Mouse (Mus musculus) lung, embryonic 16.5 days (tissue): ENCODE measurements around the gene Fos. TPM values are rescaled to one million over a fixed set of nuclear protein-coding genes. Genes with fewer than 3 reads are reported as not detected.
A peak's percentile ranks its signal among the peaks of the same experiment; 100 is the strongest.

ENCODE experiments used
- ATAC-seq: fragments of 200-750 bp; cut with Nextera tagmentation; 2 replicates; pipeline ENCODE4 v1.8.0; 2017; ENCODE audit warnings: low read depth, mild to moderate bottlenecking, moderate library complexity
- H3K27ac ChIP-seq: fragments of 300-500 bp; sonication (generic); 2 replicates; pipeline ENCODE4 v1.5.1; 2014; ENCODE audit warnings: mild to moderate bottlenecking, control low read depth, low read length
- H3K27me3 ChIP-seq: fragments of 300-500 bp; sonication (generic); 2 replicates; pipeline ENCODE4 v1.6.1; 2014; ENCODE audit warnings: low read depth, low read length, mixed read lengths; ENCODE audit not compliant: control insufficient read depth, insufficient read depth
- H3K36me3 ChIP-seq: fragments of 300-500 bp; sonication (generic); 2 replicates; pipeline ENCODE4 v1.6.1; 2014; ENCODE audit warnings: low read length; ENCODE audit not compliant: control insufficient read depth, insufficient read depth
- H3K4me1 ChIP-seq: fragments of 300-500 bp; sonication (generic); replicated peaks from 2 replicates; pipeline ENCODE4 v1.6.1; 2014; ENCODE audit warnings: low read length, mixed read lengths; ENCODE audit not compliant: control insufficient read depth, insufficient read depth
- H3K4me2 ChIP-seq: fragments of 300-500 bp; sonication (generic); 2 replicates; pipeline ENCODE4 v1.6.1; 2014; ENCODE audit warnings: low read depth, low read length, control low read depth
- H3K4me3 ChIP-seq: fragments of 300-500 bp; sonication (generic); 2 replicates; pipeline ENCODE4 v1.5.1; 2014; ENCODE audit warnings: mild to moderate bottlenecking, low read length, control low read depth
- H3K9ac ChIP-seq: fragments of 300-500 bp; sonication (generic); 2 replicates; pipeline ENCODE4 v1.6.1; 2014; ENCODE audit warnings: low read length, control low read depth
- H3K9me3 ChIP-seq: fragments of 300-500 bp; sonication (generic); 2 replicates; pipeline ENCODE4 v1.6.1; 2016; ENCODE audit warnings: low read length; ENCODE audit not compliant: control insufficient read depth
- WGBS: fragments of 180-500 bp; shearing (Covaris S2); extraction: QIAGEN DNeasy Blood & Tissue Kit; methylation state at CpG from one replicate; pipeline ENCODE4 v1.1.7; 2014; 5-methylcytosine and 5-hydroxymethylcytosine counted together
- polyA plus RNA-seq: library from polyadenylated mRNA; unstranded; fragments of >200 nt; fragmentation: Nextera tagmentation; extraction: Ambion mirVana; gene quantifications from 2 replicates; pipeline ENCODE4 v1.2.1, GENCODE M21; 2015

Gene Fos
- polyA plus RNA-seq, 1 experiment from 2014 or later: 6.8 TPM

GRCm38 (mm10) chr12:85456276-85456675 lies 17.4 kb upstream of the Fos start:
- Histone ChIP-seq H3K9me3 (no peaks in the 10 kb centered on the region), H3K27ac (peak overlapping the region; percentile 94), H3K36me3 (no peaks in the 10 kb centered on the region), H3K4me1 (peaks cover 40% of the 10 kb centered on the region), H3K27me3 (no peaks in the 10 kb centered on the region), H3K9ac (no peak overlapping the region), H3K4me3 (no peak overlapping the region), H3K4me2 (peak overlapping the region; percentile 78; the same call in 1 of the 2 replicates)
- ATAC-seq: no peak
- WGBS: 50% methylated on average over 4 of the region's 4 CpGs

- no peak for ATAC-seq
- Histone ChIP-seq H3K9ac (no peak overlapping the region), H3K4me2 (no peak overlapping the region), H3K9me3 (no peaks in the 10 kb centered on the region), H3K4me1 (peaks cover 38% of the 10 kb centered on the region), H3K4me3 (no peak overlapping the region), H3K27ac (no peak overlapping the region), H3K36me3 (no peaks in the 10 kb centered on the region), H3K27me3 (no peaks in the 10 kb centered on the region)
- 46% methylated on average over 13 of the region's 13 CpGs for WGBS
Observed at GRCm38 (mm10) chr12:85456966-85457505, 16.7 kb upstream of the Fos start.

- no peak overlapping the region for H3K27ac ChIP-seq
- H3K4me1 ChIP-seq: peaks cover 34% of the 10 kb centered on the region
- no peak for ATAC-seq
Observed at GRCm38 (mm10) chr12:85459820-85460219, 13.9 kb upstream of the Fos start.

GRCm38 (mm10) chr12:85461913-85462663 lies 11.6 kb upstream of the Fos start:
- H3K27ac ChIP-seq: peak overlapping the region; percentile 66
- no peaks in the 10 kb centered on the region for H3K9me3 ChIP-seq
- H3K36me3 ChIP-seq: no peaks in the 10 kb centered on the region
- H3K9ac ChIP-seq: peak overlapping the region; percentile 44
- peak overlapping the region; percentile 9; the same call in 1 of the 2 replicates for H3K4me2 ChIP-seq
- no peaks in the 10 kb centered on the region for H3K27me3 ChIP-seq
- WGBS: 22% methylated on average over 21 of the region's 21 CpGs
- H3K4me3 ChIP-seq: no peak overlapping the region
- H3K4me1 ChIP-seq: peaks cover 20% of the 10 kb centered on the region
- ATAC-seq: peak; percentile 56

More at GRCm38 (mm10) chr12:85459820-85460219, 13.9 kb upstream of the Fos start:
- H3K4me2 ChIP-seq: no peak overlapping the region
- no peak overlapping the region for H3K4me3 ChIP-seq
- no peaks in the 10 kb centered on the region for H3K27me3 ChIP-seq
- H3K9me3 ChIP-seq: no peaks in the 10 kb centered on the region
- no peaks in the 10 kb centered on the region for H3K36me3 ChIP-seq
- WGBS: 54% methylated on average over 4 of the region's 4 CpGs
- H3K9ac ChIP-seq: no peak overlapping the region

- H3K27me3 ChIP-seq: no peaks in the 10 kb centered on the region
- peak overlapping the region; percentile 25; the same call in 1 of the 2 replicates for H3K9ac ChIP-seq
- H3K4me2 ChIP-seq: no peak overlapping the region
- peaks cover 18% of the 10 kb centered on the region for H3K4me1 ChIP-seq
- no peaks in the 10 kb centered on the region for H3K36me3 ChIP-seq
- WGBS: 23% methylated on average over 7 of the region's 7 CpGs
- peak overlapping the region; percentile 66 for H3K27ac ChIP-seq
- no peak overlapping the region for H3K4me3 ChIP-seq
- no peaks in the 10 kb centered on the region for H3K9me3 ChIP-seq
- ATAC-seq: no peak
Observed at GRCm38 (mm10) chr12:85462802-85463201, 10.9 kb upstream of the Fos start.

- no peak overlapping the region for H3K27ac ChIP-seq
- H3K4me2 ChIP-seq: no peak overlapping the region
- no peaks in the 10 kb centered on the region for H3K36me3 ChIP-seq
- 65% methylated on average over 5 of the region's 5 CpGs for WGBS
- H3K9me3 ChIP-seq: no peaks in the 10 kb centered on the region
- peaks cover 18% of the 10 kb centered on the region for H3K4me1 ChIP-seq
- ATAC-seq: no peak
- H3K27me3 ChIP-seq: no peaks in the 10 kb centered on the region
- no peak overlapping the region for H3K4me3 ChIP-seq
- no peak overlapping the region for H3K9ac ChIP-seq
Observed at GRCm38 (mm10) chr12:85464431-85464830, 9.3 kb upstream of the Fos start.

GRCm38 (mm10) chr12:85464902-85465301 lies 8.8 kb upstream of the Fos start:
- Histone ChIP-seq H3K4me3 (no peak overlapping the region), H3K27ac (no peak overlapping the region), H3K9me3 (no peaks in the 10 kb centered on the region), H3K36me3 (no peaks in the 10 kb centered on the region), H3K9ac (no peak overlapping the region), H3K27me3 (no peaks in the 10 kb centered on the region), H3K4me1 (peaks cover 15% of the 10 kb centered on the region), H3K4me2 (no peak overlapping the region)
- WGBS: 41% methylated on average over 3 of the region's 3 CpGs
- no peak for ATAC-seq

GRCm38 (mm10) chr12:85467854-85468253 lies 5.8 kb upstream of the Fos start:
- Histone ChIP-seq H3K9me3 (no peaks in the 10 kb centered on the region), H3K27me3 (no peaks in the 10 kb centered on the region), H3K4me2 (no peak overlapping the region), H3K4me3 (no peak overlapping the region), H3K9ac (no peak overlapping the region), H3K36me3 (no peaks in the 10 kb centered on the region), H3K4me1 (peaks cover 17% of the 10 kb centered on the region), H3K27ac (no peak overlapping the region)
- no peak for ATAC-seq
- WGBS: 76% methylated on average over 14 of the region's 14 CpGs

GRCm38 (mm10) chr12:85468666-85469065 lies 5.0 kb upstream of the Fos start:
- Histone ChIP-seq H3K4me2 (no peak overlapping the region), H3K9me3 (no peaks in the 10 kb centered on the region), H3K27ac (no peak overlapping the region), H3K4me3 (no peak overlapping the region), H3K4me1 (peaks cover 16% of the 10 kb centered on the region), H3K27me3 (no peaks in the 10 kb centered on the region), H3K9ac (no peak overlapping the region), H3K36me3 (no peaks in the 10 kb centered on the region)
- 71% methylated on average over 12 of the region's 12 CpGs for WGBS
- no peak for ATAC-seq
